Comparison of ENCODE assay signal across 28 mouse cellular contexts in the genomic region with DNA sequence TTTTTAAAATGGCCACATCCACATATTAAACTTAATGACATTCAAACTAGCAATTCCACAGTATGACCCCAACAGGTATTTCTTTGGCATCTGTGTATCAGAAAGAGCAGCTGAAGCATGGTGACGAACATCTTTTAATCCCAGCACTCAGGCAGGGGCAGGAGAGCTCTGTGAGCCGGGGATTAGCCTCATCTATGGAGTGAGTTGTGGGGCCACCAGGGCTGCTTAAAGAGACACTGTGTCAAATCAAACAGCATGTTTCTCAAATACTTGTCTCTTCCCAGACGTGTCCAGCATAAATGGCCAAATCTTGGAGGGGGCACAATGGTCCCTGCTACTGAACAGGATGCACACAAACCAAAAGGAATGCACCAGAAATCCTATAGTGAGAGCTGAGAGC. TPM values are rescaled to one million over a fixed set of nuclear protein-coding genes. Genes with fewer than 3 reads are reported as not detected.
DNase-seq lines count a peak whose midpoint lies in the region; ATAC-seq and TF ChIP-seq lines count a peak whose summit lies in the region.
"Had no signal": no experiment of that assay in that cellular context is flagged by ENCODE, and none has a peak within 500 bp of the region (broad histone marks: within the 10 kb centered on the region; RNA-seq: fewer than 3 reads in every experiment).

No protein-coding gene starts in this region.

- no peaks in the 10 kb centered on the region for H3K9me3 ChIP-seq in heart, postnatal 0 days (replicated peaks; ENCODE audit: control insufficient read depth, low read length)
- H3K9me3 ChIP-seq in heart, embryonic 12.5 days (replicated peaks), result no peaks in the 10 kb centered on the region
- no peaks in the 10 kb centered on the region for H3K9me3 ChIP-seq in kidney, postnatal 0 days (replicated peaks; ENCODE audit: low read length)
- H3K9me3 ChIP-seq in midbrain, embryonic 14.5 days (ENCODE audit: control insufficient read depth, low read length), result no peaks in the 10 kb centered on the region
- H3K9me3 ChIP-seq in midbrain, embryonic 16.5 days (replicated peaks; ENCODE audit: control insufficient read depth, low read length, poor library complexity, severe bottlenecking), result no peaks in the 10 kb centered on the region
- H3K9me3 ChIP-seq: embryonic facial prominence, embryonic 12.5 days; forebrain, embryonic 15.5 days; hindbrain, embryonic 15.5 days; limb, embryonic 13.5 days; neural tube, embryonic 13.5 days had no signal

- H3K4me1 ChIP-seq in heart, postnatal 0 days (ENCODE audit: control insufficient read depth, insufficient read depth), result peaks cover 4% of the 10 kb centered on the region; the same call in 1 of the 2 replicates
- no peaks in the 10 kb centered on the region; the same call in 1 of the 2 replicates for H3K4me1 ChIP-seq in heart, embryonic 12.5 days (replicated peaks)
- no peaks in the 10 kb centered on the region for H3K4me1 ChIP-seq in kidney, postnatal 0 days (replicated peaks; ENCODE audit: insufficient read depth, low read length)
- H3K4me1 ChIP-seq in midbrain, embryonic 14.5 days (ENCODE audit: control insufficient read depth, insufficient read depth, low read length), result no peaks in the 10 kb centered on the region
- no peaks in the 10 kb centered on the region for H3K4me1 ChIP-seq in midbrain, embryonic 16.5 days (ENCODE audit: control insufficient read depth, insufficient read depth, low read length)
- H3K4me1 ChIP-seq: embryonic facial prominence, embryonic 12.5 days; forebrain, embryonic 15.5 days; hindbrain, embryonic 15.5 days; limb, embryonic 13.5 days; neural tube, embryonic 13.5 days had no signal

- H3K27ac ChIP-seq in heart, postnatal 0 days (ENCODE audit: low read depth), result peak overlapping the region; percentile 72
- no peak overlapping the region for H3K27ac ChIP-seq in heart, embryonic 12.5 days (ENCODE audit: poor library complexity, severe bottlenecking)
- H3K27ac ChIP-seq in kidney, postnatal 0 days, result peak overlapping the region; percentile 58; the same call in 1 of the 2 replicates
- no peak overlapping the region for H3K27ac ChIP-seq in midbrain, embryonic 14.5 days (replicated peaks; ENCODE audit: low read depth, low read length)
- H3K27ac ChIP-seq in midbrain, embryonic 16.5 days (ENCODE audit: low read length), result no peak overlapping the region
- H3K27ac ChIP-seq: embryonic facial prominence, embryonic 12.5 days; forebrain, embryonic 15.5 days; hindbrain, embryonic 15.5 days; layer of hippocampus, adult 2 months; limb, embryonic 13.5 days; neural tube, embryonic 13.5 days; stomach, postnatal 0 days had no signal

- no peak overlapping the region for H3K9ac ChIP-seq in heart, postnatal 0 days (replicated peaks; ENCODE audit: low read depth, low read length)
- H3K9ac ChIP-seq in heart, embryonic 12.5 days, result no peak overlapping the region
- no peak overlapping the region for H3K9ac ChIP-seq in kidney, postnatal 0 days (ENCODE audit: low read depth, low read length)
- H3K9ac ChIP-seq in midbrain, embryonic 14.5 days (replicated peaks; ENCODE audit: low read length), result no peak overlapping the region
- no peak overlapping the region for H3K9ac ChIP-seq in midbrain, embryonic 16.5 days (ENCODE audit: low read depth, low read length)
- H3K9ac ChIP-seq: embryonic facial prominence, embryonic 12.5 days; forebrain, embryonic 15.5 days; hindbrain, embryonic 15.5 days; limb, embryonic 13.5 days; neural tube, embryonic 13.5 days had no signal

- DNase-seq in heart, postnatal 0 days (ENCODE audit: low spot score), result no peak
- no peak for DNase-seq in kidney, postnatal 0 days (ENCODE audit: low spot score)
- no peak for DNase-seq in kidney, postnatal 25 days
- DNase-seq in midbrain, embryonic 14.5 days, result peak; percentile 11
- DNase-seq in retina, postnatal 7 days (ENCODE audit: low read depth, low spot score), result peak; percentile 20
- no peak for DNase-seq in layer of hippocampus, adult 8-10 months (ENCODE audit: low spot score in 2 of 2)
- DNase-seq: adrenal gland, postnatal 14 days; cerebellum, adult 11-12 months; cerebellum, adult 9-11 months; embryo, embryonic 11 days; gastrocnemius, postnatal 25 days; kidney, adult 2 months; kidney, postnatal 36 days; lung, postnatal 10 days; right cerebral cortex, adult 18-20 months; thymus, adult 18-20 months; thymus, postnatal 25 days had no signal

- 0 out of 2 replicates have a peak, but pooled peaks have one; percentile 24 for ATAC-seq in heart, postnatal 0 days (ENCODE audit: insufficient read depth, low read depth)
- ATAC-seq in heart, embryonic 12.5 days (ENCODE audit: insufficient number of reproducible peaks, low FRiP score), result no peak
- no peak for ATAC-seq in kidney, postnatal 0 days (replicated peaks; ENCODE audit: low FRiP score, low read depth)
- no peak for ATAC-seq in midbrain, embryonic 14.5 days (ENCODE audit: low FRiP score, low TSS enrichment)
- ATAC-seq in midbrain, embryonic 16.5 days, result no peak
- ATAC-seq: forebrain, embryonic 15.5 days; Patski had no signal

- 43% methylated on average over 3 of the region's 3 CpGs for WGBS in heart, postnatal 0 days
- 69% methylated on average over 3 of the region's 3 CpGs for WGBS in heart, embryonic 12.5 days
- 70% methylated on average over 3 of the region's 3 CpGs for WGBS in kidney, postnatal 0 days
- WGBS in midbrain, embryonic 14.5 days, result 24% methylated on average over 3 of the region's 3 CpGs
- WGBS in midbrain, embryonic 16.5 days, result 22% methylated on average over 3 of the region's 3 CpGs

- no peaks in the 10 kb centered on the region for H3K36me3 ChIP-seq in heart, postnatal 0 days (replicated peaks; ENCODE audit: control insufficient read depth, insufficient read depth, low read length)
- H3K36me3 ChIP-seq in heart, embryonic 12.5 days, result peaks cover 15% of the 10 kb centered on the region
- H3K36me3 ChIP-seq in kidney, postnatal 0 days (ENCODE audit: insufficient read depth, low read length), result no peaks in the 10 kb centered on the region
- H3K36me3 ChIP-seq in midbrain, embryonic 14.5 days (ENCODE audit: control insufficient read depth, insufficient read depth, low read length), result no peaks in the 10 kb centered on the region
- H3K36me3 ChIP-seq in midbrain, embryonic 16.5 days (ENCODE audit: control insufficient read depth, insufficient read depth, low read length), result no peaks in the 10 kb centered on the region
- H3K36me3 ChIP-seq: forebrain, embryonic 15.5 days; hindbrain, embryonic 15.5 days; limb, embryonic 13.5 days; neural tube, embryonic 13.5 days had no signal

- H3K27me3 ChIP-seq in heart, postnatal 0 days (ENCODE audit: control insufficient read depth, insufficient read depth, low read length), result no peaks in the 10 kb centered on the region
- H3K27me3 ChIP-seq in heart, embryonic 12.5 days (replicated peaks), result no peaks in the 10 kb centered on the region
- H3K27me3 ChIP-seq in kidney, postnatal 0 days (ENCODE audit: insufficient read depth, low read length), result no peaks in the 10 kb centered on the region
- no peaks in the 10 kb centered on the region for H3K27me3 ChIP-seq in midbrain, embryonic 14.5 days (ENCODE audit: control insufficient read depth, insufficient read depth, low read length)
- H3K27me3 ChIP-seq in midbrain, embryonic 16.5 days (ENCODE audit: control insufficient read depth, insufficient read depth, low read depth, low read length), result no peaks in the 10 kb centered on the region
- H3K27me3 ChIP-seq: embryonic facial prominence, embryonic 12.5 days; forebrain, embryonic 15.5 days; hindbrain, embryonic 15.5 days; limb, embryonic 13.5 days; neural tube, embryonic 13.5 days; Patski had no signal

- no peak for TF ChIP-seq EP300 in heart, postnatal 0 days (IDR thresholded peaks at IDR 0.05; ENCODE audit: low read depth)

- H3K4me3 ChIP-seq in heart, postnatal 0 days (ENCODE audit: low read depth, low read length), result no peak overlapping the region
- no peak overlapping the region for H3K4me3 ChIP-seq in heart, embryonic 12.5 days
- H3K4me3 ChIP-seq in kidney, postnatal 0 days (replicated peaks; ENCODE audit: low read depth, low read length), result no peak overlapping the region
- no peak overlapping the region for H3K4me3 ChIP-seq in midbrain, embryonic 14.5 days (replicated peaks; ENCODE audit: low read depth, low read length)
- H3K4me3 ChIP-seq in midbrain, embryonic 16.5 days (ENCODE audit: low read depth, low read length), result no peak overlapping the region
- H3K4me3 ChIP-seq: embryonic facial prominence, embryonic 12.5 days; forebrain, embryonic 15.5 days; hindbrain, embryonic 15.5 days; layer of hippocampus, adult 2 months; limb, embryonic 13.5 days; neural tube, embryonic 13.5 days had no signal

- no peak for TF ChIP-seq CTCF in heart, postnatal 0 days (IDR thresholded peaks at IDR 0.05; ENCODE audit: low read depth)
- TF ChIP-seq CTCF in kidney, postnatal 0 days (IDR thresholded peaks at IDR 0.05; ENCODE audit: low read depth), result no peak

- H3K4me2 ChIP-seq in heart, postnatal 0 days (ENCODE audit: low read depth, low read length), result no peak overlapping the region
- no peak overlapping the region for H3K4me2 ChIP-seq in heart, embryonic 12.5 days
- H3K4me2 ChIP-seq in kidney, postnatal 0 days (ENCODE audit: low read length), result no peak overlapping the region
- no peak overlapping the region for H3K4me2 ChIP-seq in midbrain, embryonic 14.5 days (ENCODE audit: low read length)
- H3K4me2 ChIP-seq in midbrain, embryonic 16.5 days (ENCODE audit: low read length), result no peak overlapping the region
- H3K4me2 ChIP-seq: embryonic facial prominence, embryonic 12.5 days; forebrain, embryonic 15.5 days; hindbrain, embryonic 15.5 days; limb, embryonic 13.5 days; liver, embryonic 11.5 days; neural tube, embryonic 13.5 days had no signal

RNA-seq across cellular contexts. Expression of a gene that starts 59.7 kb away (rescaled TPM):
- 6.8 and 11.3 TPM in 2 replicates for total RNA-seq in heart, postnatal 0 days (2014; rRNA removed; ENCODE audit: low replicate concordance)
- 3.2 and 3.8 TPM in 2 replicates for polyA plus RNA-seq in heart, postnatal 0 days (2015; fragmentation: Nextera tagmentation; extraction: Ambion mirVana)
- 13.5 and 14.5 TPM in 2 replicates for polyA plus RNA-seq in heart, embryonic 12.5 days (2016; fragmentation: Nextera tagmentation; extraction: Ambion mirVana)
- polyA plus RNA-seq in kidney, postnatal 0 days (2015; fragmentation: Nextera tagmentation; extraction: Ambion mirVana), result 8.2 and 9.2 TPM in 2 replicates
- polyA plus RNA-seq in midbrain, embryonic 14.5 days (2014; fragmentation: Nextera tagmentation; extraction: Ambion mirVana), result 4.1 and 5.3 TPM in 2 replicates
- polyA plus RNA-seq in midbrain, embryonic 16.5 days (2015; fragmentation: Nextera tagmentation; extraction: Ambion mirVana), result 4.0 and 4.4 TPM in 2 replicates
- total RNA-seq in layer of hippocampus, adult 8-10 months (2022), result 10 to 100 TPM; 24.1 to 27.6 (median 25.0) TPM

Comparison
In these comparisons a context has a peak if more than half of its experiments do, and no peak if none do; other contexts are left out.
1. H3K27ac ChIP-seq: peak in heart, postnatal 0 days (single experiment) and kidney, postnatal 0 days (single experiment); none in heart, embryonic 12.5 days (single experiment), midbrain, embryonic 14.5 days (single experiment) and midbrain, embryonic 16.5 days (single experiment).
2. DNase-seq: peak in midbrain, embryonic 14.5 days (single experiment) and retina, postnatal 7 days (single experiment); none in heart, postnatal 0 days (single experiment), kidney, postnatal 0 days (single experiment), kidney, postnatal 25 days (0 of 2) and layer of hippocampus, adult 8-10 months (0 of 2).